Mouse (Mus musculus) adipose tissue, adult 10 weeks (tissue): ENCODE measurements around the gene Ccdc84. TPM values are rescaled to one million over a fixed set of nuclear protein-coding genes. Genes with fewer than 3 reads are reported as not detected.

Experiments
- polyA plus RNA-seq: library from polyadenylated mRNA; stranded (reverse); fragments of 350-450 nt; fragmentation: Illumina TruSeq; extraction: RNeasy Lipid Tissue Mini Kit (QIAGEN cat#74804); gene quantifications from one replicate; pipeline ENCODE4 v1.2.3, GENCODE M21; 2014; ENCODE audit warnings: low read depth, low replicate concordance

Ccdc84 gene
- polyA plus RNA-seq: 31.8 TPM

DNA sequence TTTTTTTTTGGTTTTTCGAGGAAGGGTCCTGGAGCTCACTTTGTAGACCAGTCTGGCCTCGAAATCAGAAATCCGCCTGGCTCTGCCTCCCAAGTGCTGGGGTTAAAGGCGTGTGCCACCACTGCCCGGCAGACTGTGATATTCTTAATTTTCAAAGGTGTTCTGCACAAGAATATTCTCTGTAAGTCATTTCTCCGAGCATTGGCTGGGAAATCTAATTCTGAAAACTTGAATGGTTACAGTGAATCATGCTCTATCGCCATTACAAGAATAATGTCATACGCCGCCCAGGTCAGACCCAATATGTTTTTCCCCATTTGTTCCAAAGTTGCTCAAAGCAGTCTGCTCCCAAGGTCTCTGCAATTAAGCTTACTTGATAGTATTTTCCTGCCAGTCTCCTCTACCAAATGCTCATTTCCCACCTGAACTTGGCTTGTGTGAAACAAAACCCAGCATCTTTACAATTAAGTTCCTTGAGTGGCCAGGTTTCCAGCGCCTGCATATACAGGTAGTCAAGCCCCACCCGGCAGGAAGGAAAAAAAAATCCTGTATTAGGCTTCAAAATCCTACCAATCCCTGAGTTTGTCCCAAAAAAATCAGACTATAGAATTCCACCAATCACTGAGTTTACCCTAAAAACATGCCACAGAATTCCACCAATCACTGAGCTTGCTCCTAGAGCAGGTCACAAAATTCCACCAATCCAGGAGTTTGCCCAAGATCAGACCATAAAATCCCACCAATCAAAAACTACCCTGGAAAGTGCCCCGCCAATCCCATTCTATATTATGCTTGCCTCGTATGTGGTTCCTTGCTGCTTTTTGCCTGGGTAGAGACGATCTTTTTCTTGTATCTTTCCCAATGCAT, at the start of gene Ccdc84:
Gene Ccdc84 (minus strand): TSS at position 51 of the 867 bp plus-strand sequence.

DNA sequence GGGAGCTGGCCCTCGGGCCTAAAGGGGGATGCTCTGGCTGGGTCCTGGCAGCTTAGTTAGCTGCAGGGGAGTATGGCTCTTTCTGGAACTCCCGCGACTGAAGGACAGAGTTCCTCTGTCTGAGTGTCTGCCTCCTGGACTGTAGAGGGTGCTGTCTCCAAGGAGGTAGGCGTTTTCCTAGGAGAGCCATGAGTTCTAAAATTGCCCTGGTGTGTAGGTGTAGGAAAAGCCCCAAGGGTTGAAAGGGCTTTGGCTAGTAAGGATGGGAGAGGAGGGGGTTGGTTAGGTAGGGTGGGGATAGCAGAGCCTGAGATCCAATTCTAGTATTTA, 36.5 kb upstream of the Ccdc84 start, which contains the start of gene Upk2:
Gene Upk2 (minus strand): TSS at position 86 of the 330 bp plus-strand sequence.

DNA sequence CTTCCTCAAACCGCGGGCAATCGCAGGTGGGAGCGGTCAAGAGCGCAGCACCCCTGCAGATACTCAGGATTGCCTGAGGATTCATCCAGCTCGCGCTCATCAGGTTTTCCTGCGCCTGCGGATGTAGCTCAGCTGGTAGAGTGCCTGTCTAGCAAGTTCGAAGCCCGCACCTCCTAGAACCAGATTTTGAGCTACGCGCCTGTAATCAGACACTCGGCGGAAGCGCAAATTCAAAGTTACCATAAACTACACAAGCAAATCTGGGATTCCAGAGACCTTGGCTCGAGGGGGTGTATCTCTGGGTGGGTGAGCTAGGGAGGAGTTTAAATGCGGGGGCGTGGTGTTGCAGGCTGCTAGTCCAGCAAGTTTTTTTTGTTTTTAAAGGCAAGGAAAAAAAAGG, 22.6 kb upstream of the Ccdc84 start, which contains the start of gene Foxr1:
Gene Foxr1 (minus strand): TSS at position 176 of the 400 bp plus-strand sequence.

DNA sequence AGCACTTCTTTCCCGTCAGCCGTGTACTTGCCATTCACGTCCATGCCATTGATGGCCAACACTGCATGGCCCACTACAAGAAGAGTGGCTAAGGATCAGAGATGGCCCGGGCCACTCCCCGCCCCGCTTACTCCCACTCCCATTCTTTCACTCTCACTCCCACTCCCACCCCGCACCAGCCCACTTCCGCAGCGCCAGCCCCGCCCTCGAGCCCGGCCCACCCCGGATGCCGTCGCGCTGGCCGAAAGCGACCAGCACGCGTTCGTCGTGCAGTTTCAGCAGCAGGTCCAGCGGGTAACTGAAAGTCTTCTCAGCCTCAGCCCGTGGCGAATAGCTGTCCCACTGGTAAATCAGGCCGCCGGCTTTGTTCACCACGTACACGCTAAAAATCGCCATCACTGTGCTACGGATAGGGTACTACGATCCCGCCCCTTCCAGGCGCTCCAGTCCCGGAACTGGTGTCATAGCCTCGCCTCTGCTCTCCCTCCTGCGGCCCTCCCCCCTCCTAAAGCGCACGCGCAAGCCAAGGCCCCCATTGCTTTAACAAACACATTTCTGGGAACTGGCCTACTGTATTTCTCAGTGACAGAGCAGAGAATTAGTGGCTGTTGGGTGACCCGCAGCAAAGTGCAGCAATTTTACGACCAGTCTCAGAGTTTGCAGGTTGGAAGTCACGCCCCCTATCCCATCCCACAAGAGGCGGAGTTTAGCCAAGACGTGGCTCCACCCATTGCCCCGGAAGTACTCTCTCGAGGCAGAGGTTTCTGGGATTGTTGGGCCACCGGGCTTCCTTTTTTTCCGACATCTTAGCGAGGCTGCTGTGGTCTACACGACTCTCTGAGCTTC, 11.2 kb downstream of the Ccdc84 start, which contains the start of the genes Rps25 and Trappc4:
Gene Rps25 (plus strand): TSS at position 234 of the 846 bp plus-strand sequence.
Gene Trappc4 (minus strand): TSS at position 695 of the 846 bp plus-strand sequence.

DNA sequence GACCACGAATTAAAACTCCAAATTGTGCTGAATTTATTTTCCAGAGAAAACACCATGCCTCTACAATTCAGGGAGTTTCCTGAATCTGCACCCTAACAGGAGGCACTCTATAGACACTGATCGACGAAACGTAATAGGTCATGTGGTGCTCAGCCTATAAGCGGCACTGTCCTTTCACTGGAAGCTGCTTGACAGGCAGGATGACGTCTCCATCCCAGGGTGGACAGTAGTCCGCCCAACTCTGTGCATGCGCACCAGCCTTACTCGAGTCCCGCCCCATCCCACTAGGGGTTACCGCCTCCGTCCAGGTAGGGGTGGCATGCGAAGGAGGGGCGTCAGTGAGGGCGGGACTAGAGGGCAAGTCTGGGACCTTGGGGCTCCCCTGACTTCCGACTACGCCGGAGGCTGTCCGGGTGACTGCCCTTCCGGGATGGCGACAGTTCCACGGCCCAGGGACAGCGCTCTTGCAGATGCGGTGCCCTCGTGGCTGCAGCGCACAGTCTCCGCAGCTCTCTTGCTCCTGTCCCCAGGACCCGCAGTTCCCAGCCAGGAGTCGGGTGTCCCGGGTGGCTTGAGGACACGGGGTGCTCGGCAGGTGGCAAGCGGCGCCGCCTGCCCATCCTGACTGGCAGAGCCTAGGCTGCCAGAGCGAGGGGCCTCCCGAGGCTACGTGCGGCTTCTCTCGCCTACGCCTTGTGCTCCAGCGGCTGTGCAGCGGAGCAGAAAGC, 21.5 kb downstream of the Ccdc84 start, which contains the start of gene Slc37a4:
Gene Slc37a4 (plus strand): TSS at position 169 of the 728 bp plus-strand sequence.

DNA sequence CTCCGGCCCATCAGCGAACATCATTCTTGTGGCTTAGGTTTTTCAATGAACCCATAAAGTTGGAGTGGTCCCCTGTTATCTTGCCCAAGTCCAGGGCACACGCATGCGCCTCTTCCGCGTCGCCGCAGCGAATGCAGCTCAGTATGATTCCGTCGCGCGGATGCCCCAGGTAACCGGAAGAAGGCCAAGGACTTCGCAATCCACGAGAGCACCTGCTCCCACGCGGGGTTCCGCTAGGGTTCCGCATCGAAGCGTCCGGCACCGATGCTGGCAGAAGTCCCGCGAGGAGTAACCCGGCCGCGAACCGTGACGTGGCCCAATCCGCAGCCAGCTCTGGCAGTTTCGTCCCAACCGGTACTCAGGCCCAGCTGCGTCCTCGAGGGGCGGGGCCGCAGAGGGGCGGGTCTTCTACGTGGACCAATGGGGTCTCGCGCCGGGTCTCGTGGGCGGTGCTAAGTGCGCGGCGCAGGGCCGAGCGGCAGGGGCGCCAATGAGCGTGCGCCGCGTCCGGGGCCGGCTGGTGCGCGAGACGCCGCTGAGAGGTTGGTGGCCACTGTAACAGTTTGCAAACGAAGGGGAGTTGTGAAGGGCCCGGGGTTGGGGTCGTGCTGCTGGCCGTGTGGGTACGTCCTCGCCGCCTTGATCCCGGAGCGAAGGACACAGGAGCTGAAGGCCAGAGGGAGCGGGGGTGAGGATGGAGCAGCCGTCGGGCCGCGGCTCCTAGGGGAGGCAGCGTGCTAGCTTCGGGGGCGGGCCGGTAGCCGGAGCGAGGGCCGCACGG, 39.1 kb downstream of the Ccdc84 start, which contains the start of gene Hyou1:
Gene Hyou1 (plus strand): TSS at position 437 of the 781 bp plus-strand sequence.

DNA sequence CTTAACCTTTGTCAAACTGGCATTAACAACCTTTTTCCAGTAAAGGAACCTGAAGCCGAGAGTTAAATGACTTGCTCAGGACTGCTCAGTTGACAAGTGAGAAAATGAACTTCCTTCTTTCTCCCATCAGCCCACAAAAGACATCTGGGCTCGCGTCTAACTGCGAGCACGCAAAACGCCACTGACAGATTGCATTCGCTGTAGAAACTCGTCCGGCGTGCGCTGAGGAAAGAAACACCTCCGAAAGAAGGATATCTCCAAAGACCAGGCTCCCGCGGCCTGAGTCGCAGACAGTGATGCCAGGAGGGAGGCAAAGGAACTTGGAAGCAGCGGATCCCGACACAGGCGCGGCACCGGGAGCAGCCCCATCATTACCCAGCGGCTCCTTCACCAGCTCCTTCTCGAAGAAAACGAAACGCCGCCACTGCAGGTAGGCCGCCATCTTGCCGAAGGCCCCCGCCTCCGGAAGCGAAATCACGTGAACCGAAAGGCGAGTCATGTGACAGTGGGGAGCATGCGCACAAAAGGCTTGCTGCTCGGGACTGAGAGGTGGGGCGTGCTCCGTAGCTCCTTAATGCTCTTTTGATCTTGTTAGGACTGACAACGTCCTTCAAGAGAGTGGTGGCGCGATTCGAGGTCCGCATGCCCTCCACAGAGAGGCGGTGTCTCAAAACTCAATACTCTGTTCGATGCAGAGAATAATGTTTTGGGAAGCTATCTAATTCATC, 57.0 kb downstream of the Ccdc84 start, which contains the start of gene Vps11:
Gene Vps11 (minus strand): TSS at position 481 of the 728 bp plus-strand sequence.

Other genes with a start within 250 kb of the Ccdc84 start
- gene Cbl, start 184.5 kb downstream of the Ccdc84 start, polyA plus RNA-seq: 17.4 TPM
- 32.6 TPM for gene Ccdc153, start 177.9 kb downstream of the Ccdc84 start, polyA plus RNA-seq
- gene Pdzd3, start 167.1 kb downstream of the Ccdc84 start, polyA plus RNA-seq: 3.3 TPM
- gene Nlrx1, start 150.0 kb downstream of the Ccdc84 start, polyA plus RNA-seq: 17.3 TPM
- 2.2 TPM for gene Abcg4, start 130.0 kb downstream of the Ccdc84 start, polyA plus RNA-seq
- gene Hinfp, start 112.9 kb downstream of the Ccdc84 start, polyA plus RNA-seq: 14.7 TPM
- 28.1 TPM for gene C2cd2l, start 98.3 kb downstream of the Ccdc84 start, polyA plus RNA-seq
- gene Dpagt1, start 92.5 kb downstream of the Ccdc84 start, polyA plus RNA-seq: 25.7 TPM
- gene H2afx, start 83.9 kb downstream of the Ccdc84 start, polyA plus RNA-seq: 25.2 TPM
- gene Hmbs, start 74.3 kb downstream of the Ccdc84 start, polyA plus RNA-seq: 47.6 TPM
- 37.7 TPM for gene Vps11, start 56.9 kb downstream of the Ccdc84 start, polyA plus RNA-seq
- 132 TPM for gene Hyou1, start 39.1 kb downstream of the Ccdc84 start, polyA plus RNA-seq
- gene Slc37a4, start 21.7 kb downstream of the Ccdc84 start, polyA plus RNA-seq: 66.0 TPM
- 1,387 TPM for gene Rps25, start 11.4 kb downstream of the Ccdc84 start, polyA plus RNA-seq
- gene Trappc4, start 11.0 kb downstream of the Ccdc84 start, polyA plus RNA-seq: 77.7 TPM
- gene Foxr1, start 22.6 kb upstream of the Ccdc84 start, polyA plus RNA-seq: 0.45 TPM
- 1.1 TPM for gene Upk2, start 36.4 kb upstream of the Ccdc84 start, polyA plus RNA-seq
- 58.9 TPM for gene Bcl9l, start 64.3 kb upstream of the Ccdc84 start, polyA plus RNA-seq
- 0.62 TPM for gene Cxcr5, start 143.3 kb upstream of the Ccdc84 start, polyA plus RNA-seq
- 79.5 TPM for gene Ddx6, start 186.3 kb upstream of the Ccdc84 start, polyA plus RNA-seq